Mouse (Mus musculus) small intestine, adult 2 months (tissue): ENCODE measurements at regions not wholly inside any gene's neighbourhood (a gene's known extent, or its start where the extent isn't known, plus 50 kb on each side); places are given as distances from the start of the nearest gene placed in this dataset.

Source experiments
- CTCF ChIP-seq: fragments of 200-500 bp; IDR thresholded peaks from 2 replicates; pipeline ENCODE4 v1.5.1; 2012; ENCODE audit warnings: low read depth, mild to moderate bottlenecking, control low read depth, inconsistent platforms, low read length, moderate library complexity, mixed read lengths; ENCODE audit not compliant: insufficient replicate concordance, insufficient read length; ENCODE audit errors: extremely low read depth
- POLR2A ChIP-seq: fragments of 200-500 bp; IDR thresholded peaks from 2 replicates; pipeline ENCODE4 v1.6.1; 2012; ENCODE audit warnings: low read depth, mild to moderate bottlenecking, control low read depth, inconsistent platforms, low read length, moderate library complexity

GRCm38 (mm10) chr9:47428710-47429341 lies 101.1 kb upstream of the Cadm1 start:
- TF ChIP-seq POLR2A: no peak
- no peak for TF ChIP-seq CTCF
